Mouse (Mus musculus): ENCODE measurements around the gene Zfp574. TPM values are rescaled to one million over a fixed set of nuclear protein-coding genes. Genes with fewer than 3 reads are reported as not detected.

Gene Zfp574
- total and polyA plus RNA-seq, 2 experiments from 2014 or later: 30.9 to 38.0 TPM

DNA sequence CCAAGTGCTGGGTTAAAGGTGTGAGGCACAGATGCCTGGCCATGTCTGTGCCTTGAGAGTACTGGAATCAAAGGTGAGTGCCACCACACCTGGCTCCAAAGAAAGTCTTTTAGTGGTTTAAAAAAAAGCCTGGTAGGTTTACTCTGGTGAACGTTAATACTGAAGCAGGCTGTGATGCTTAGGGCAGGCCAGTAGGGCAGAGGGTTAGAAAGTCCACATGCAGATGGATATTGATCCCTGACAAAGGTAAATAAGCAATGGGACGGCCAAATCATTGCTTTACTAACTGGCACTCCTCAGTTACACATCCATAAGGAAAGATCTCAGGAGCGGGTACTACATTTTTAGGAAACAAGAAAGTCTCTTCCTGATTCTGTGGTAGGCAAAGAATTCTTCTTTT is 19.8 kb upstream of the Zfp574 start:
- Histone ChIP-seq H3K9ac (replicated peaks; ENCODE audit: low read length, poor library complexity, severe bottlenecking) (no peak overlapping the region), H3K9me3 (ENCODE audit: low read length) (no peaks in the 10 kb centered on the region), H3K4me2 (ENCODE audit: low read depth, low read length, poor library complexity, severe bottlenecking) (no peak overlapping the region), H3K27me3 (ENCODE audit: insufficient read depth, low read length) (no peaks in the 10 kb centered on the region), H3K36me3 (ENCODE audit: insufficient read depth, low read length) (peaks cover 52% of the 10 kb centered on the region), H3K4me3 (ENCODE audit: low read depth, low read length) (no peak overlapping the region), H3K4me1 (ENCODE audit: insufficient read depth, low read length) (no peaks in the 10 kb centered on the region), H3K27ac (ENCODE audit: low read depth, low read length) (no peak overlapping the region)
- no peak for DNase-seq (ENCODE audit: low spot score)
- no peak for TF ChIP-seq CTCF (IDR thresholded peaks at IDR 0.05)
- WGBS: 96% methylated on average over 3 of the region's 3 CpGs
- no peak for ATAC-seq (ENCODE audit: low FRiP score)

DNA sequence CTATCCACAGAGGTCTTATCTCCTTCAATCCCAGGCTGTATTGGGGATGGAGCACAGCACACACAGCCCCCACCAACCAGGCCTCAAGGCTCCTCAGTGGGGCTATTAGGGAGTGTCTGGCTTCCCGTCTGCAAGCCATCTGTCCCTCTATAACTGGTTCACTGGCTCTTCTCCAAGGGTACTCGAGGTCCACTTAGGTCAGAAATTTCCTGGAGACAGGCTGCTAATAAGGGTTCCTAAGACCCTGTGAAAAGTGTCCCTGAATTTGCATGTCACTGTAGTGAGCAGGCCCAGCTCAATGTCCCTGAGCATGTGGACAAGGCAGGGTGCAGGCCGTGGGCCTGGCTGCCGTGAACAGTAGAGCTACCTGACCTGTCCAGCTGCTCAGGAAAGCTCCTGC is 15.4 kb upstream of the Zfp574 start:
- H3K9ac ChIP-seq (replicated peaks; ENCODE audit: low read length, poor library complexity, severe bottlenecking): no peak overlapping the region
- H3K27ac ChIP-seq (ENCODE audit: low read depth, low read length): no peak overlapping the region; the same call in 1 of the 2 replicates
- DNase-seq (ENCODE audit: low spot score) (no peak), ATAC-seq (ENCODE audit: low FRiP score) (no peak)
- 90% methylated on average over 4 of the region's 4 CpGs for WGBS
- H3K4me1 ChIP-seq (ENCODE audit: insufficient read depth, low read length): no peaks in the 10 kb centered on the region
- TF ChIP-seq CTCF (IDR thresholded peaks at IDR 0.05): no peak
- H3K9me3 ChIP-seq (ENCODE audit: low read length): no peaks in the 10 kb centered on the region
- no peak overlapping the region for H3K4me3 ChIP-seq (ENCODE audit: low read depth, low read length)
- H3K27me3 ChIP-seq (ENCODE audit: insufficient read depth, low read length): no peaks in the 10 kb centered on the region
- H3K36me3 ChIP-seq (ENCODE audit: insufficient read depth, low read length): peaks cover 72% of the 10 kb centered on the region
- H3K4me2 ChIP-seq (ENCODE audit: low read depth, low read length, poor library complexity, severe bottlenecking): no peak overlapping the region

DNA sequence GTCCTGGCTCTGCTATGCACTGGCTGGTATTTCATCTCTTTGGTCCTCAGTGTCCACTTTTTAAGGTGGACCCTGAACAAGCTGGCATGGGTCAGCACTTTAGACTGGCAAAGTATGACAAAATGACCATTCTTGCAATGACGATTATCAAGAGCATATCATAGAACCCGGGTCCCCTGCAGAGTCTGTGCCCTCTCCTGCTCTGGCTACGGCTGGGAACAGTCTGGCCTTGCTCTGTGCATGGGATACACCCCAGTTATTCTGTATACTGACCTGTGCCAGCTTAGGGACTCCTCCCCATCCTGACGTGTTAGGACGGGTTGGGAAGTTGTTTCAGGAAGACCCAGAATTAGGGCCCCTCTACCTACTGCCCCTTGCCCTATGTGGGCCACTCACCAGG is 14.5 kb upstream of the Zfp574 start:
- no peaks in the 10 kb centered on the region for H3K27me3 ChIP-seq (ENCODE audit: insufficient read depth, low read length)
- no peak overlapping the region for H3K9ac ChIP-seq (replicated peaks; ENCODE audit: low read length, poor library complexity, severe bottlenecking)
- ATAC-seq (ENCODE audit: low FRiP score) (no peak), DNase-seq (ENCODE audit: low spot score) (no peak)
- H3K4me3 ChIP-seq (ENCODE audit: low read depth, low read length): no peak overlapping the region
- H3K36me3 ChIP-seq (ENCODE audit: insufficient read depth, low read length): peaks cover 74% of the 10 kb centered on the region
- H3K27ac ChIP-seq (ENCODE audit: low read depth, low read length): no peak overlapping the region
- no peaks in the 10 kb centered on the region for H3K9me3 ChIP-seq (ENCODE audit: low read length)
- no peak overlapping the region for H3K4me2 ChIP-seq (ENCODE audit: low read depth, low read length, poor library complexity, severe bottlenecking)
- TF ChIP-seq CTCF (IDR thresholded peaks at IDR 0.05): no peak
- no peaks in the 10 kb centered on the region for H3K4me1 ChIP-seq (ENCODE audit: insufficient read depth, low read length)
- 91% methylated on average over 5 of the region's 5 CpGs for WGBS

DNA sequence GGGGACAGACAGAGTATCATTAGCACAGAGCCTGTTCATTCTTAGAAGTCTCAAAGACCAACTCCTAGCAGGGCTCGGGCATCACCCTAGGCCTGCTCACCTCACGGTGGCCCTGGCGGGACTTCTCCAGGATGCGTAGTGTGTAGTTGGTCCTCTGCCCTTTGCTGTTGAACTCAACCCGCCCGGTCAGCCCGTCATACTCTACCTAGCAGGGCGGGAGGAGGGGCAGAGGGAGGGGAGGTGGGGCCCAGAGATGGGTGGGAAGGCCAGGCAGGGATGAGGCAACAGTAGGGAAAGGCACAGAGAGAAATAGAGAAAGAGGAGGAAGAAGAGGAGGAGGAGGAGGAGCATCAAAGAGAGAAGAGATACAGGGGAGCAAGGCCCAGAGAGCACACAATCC is 14.0 kb upstream of the Zfp574 start:
- peaks cover 79% of the 10 kb centered on the region for H3K36me3 ChIP-seq (ENCODE audit: insufficient read depth, low read length)
- ATAC-seq (ENCODE audit: low FRiP score) (no peak), DNase-seq (ENCODE audit: low spot score) (no peak)
- no peak overlapping the region for H3K27ac ChIP-seq (ENCODE audit: low read depth, low read length)
- no peaks in the 10 kb centered on the region for H3K4me1 ChIP-seq (ENCODE audit: insufficient read depth, low read length)
- no peak for TF ChIP-seq CTCF (IDR thresholded peaks at IDR 0.05)
- WGBS: 93% methylated on average over 8 of the region's 8 CpGs
- no peaks in the 10 kb centered on the region for H3K9me3 ChIP-seq (ENCODE audit: low read length)
- no peak overlapping the region for H3K4me3 ChIP-seq (ENCODE audit: low read depth, low read length)
- no peaks in the 10 kb centered on the region for H3K27me3 ChIP-seq (ENCODE audit: insufficient read depth, low read length)
- no peak overlapping the region for H3K4me2 ChIP-seq (ENCODE audit: low read depth, low read length, poor library complexity, severe bottlenecking)
- H3K9ac ChIP-seq (replicated peaks; ENCODE audit: low read length, poor library complexity, severe bottlenecking): no peak overlapping the region

DNA sequence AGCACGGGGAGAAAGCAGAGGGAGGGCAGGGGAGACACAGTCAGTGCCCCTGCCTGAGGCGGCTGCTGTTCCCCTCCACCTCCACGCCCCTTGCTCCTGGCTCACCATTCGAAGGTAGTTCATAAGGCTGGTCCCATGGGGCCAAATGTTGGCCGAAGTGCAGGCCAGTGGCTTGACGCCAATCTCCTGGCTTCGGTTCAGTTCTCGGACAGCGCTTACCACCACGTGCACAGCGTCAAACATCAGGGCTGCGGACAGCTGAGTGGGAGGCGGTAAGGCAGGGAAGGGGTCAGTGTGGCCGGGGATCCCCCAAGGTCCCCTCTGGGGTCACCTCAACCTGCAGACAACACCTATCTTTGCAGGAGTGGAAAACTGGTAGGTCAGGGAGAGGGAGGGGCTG is 13.5 kb upstream of the Zfp574 start:
- WGBS: 94% methylated on average over 14 of the region's 14 CpGs

DNA sequence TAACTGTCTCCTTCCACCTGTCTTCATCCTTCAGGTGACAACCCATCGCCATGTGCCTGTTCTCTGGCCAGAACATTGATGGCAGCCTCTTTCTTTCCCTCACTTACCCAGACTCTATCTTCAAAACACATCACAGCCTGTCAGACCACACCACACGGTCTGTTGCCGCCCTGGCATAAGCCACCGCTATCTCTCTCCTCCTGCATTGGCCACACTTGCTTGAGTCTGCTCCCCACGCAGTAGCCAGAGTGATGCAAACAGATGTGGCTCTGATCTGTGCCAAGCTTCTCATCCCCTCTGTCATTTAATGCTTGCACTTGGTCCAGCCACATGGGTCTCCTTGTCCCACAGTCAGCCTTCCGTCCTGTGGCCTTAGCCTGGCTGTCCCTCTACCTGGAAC is 9.0 kb upstream of the Zfp574 start:
- Histone ChIP-seq H3K27ac (ENCODE audit: low read depth, low read length) (no peak overlapping the region), H3K4me3 (ENCODE audit: low read depth, low read length) (no peak overlapping the region), H3K36me3 (ENCODE audit: insufficient read depth, low read length) (peaks cover 79% of the 10 kb centered on the region), H3K4me2 (ENCODE audit: low read depth, low read length, poor library complexity, severe bottlenecking) (no peak overlapping the region), H3K27me3 (ENCODE audit: insufficient read depth, low read length) (no peaks in the 10 kb centered on the region), H3K9ac (replicated peaks; ENCODE audit: low read length, poor library complexity, severe bottlenecking) (no peak overlapping the region), H3K9me3 (ENCODE audit: low read length) (no peaks in the 10 kb centered on the region), H3K4me1 (ENCODE audit: insufficient read depth, low read length) (no peaks in the 10 kb centered on the region; the same call in 1 of the 2 replicates)
- no peak for ATAC-seq (ENCODE audit: low FRiP score)
- no peak for DNase-seq (ENCODE audit: low spot score)
- 92% methylated on average over 6 of the region's 6 CpGs for WGBS
- no peak for TF ChIP-seq CTCF (IDR thresholded peaks at IDR 0.05)

More for the DNA sequence above, 13.5 kb upstream of the Zfp574 start:
- ATAC-seq (ENCODE audit: low FRiP score) (no peak), DNase-seq (ENCODE audit: low spot score) (no peak)
- no peak overlapping the region for H3K9ac ChIP-seq (replicated peaks; ENCODE audit: low read length, poor library complexity, severe bottlenecking)
- no peaks in the 10 kb centered on the region for H3K4me1 ChIP-seq (ENCODE audit: insufficient read depth, low read length)
- H3K27me3 ChIP-seq (ENCODE audit: insufficient read depth, low read length): no peaks in the 10 kb centered on the region
- no peaks in the 10 kb centered on the region for H3K9me3 ChIP-seq (ENCODE audit: low read length)
- no peak for TF ChIP-seq CTCF (IDR thresholded peaks at IDR 0.05)
- peaks cover 83% of the 10 kb centered on the region for H3K36me3 ChIP-seq (ENCODE audit: insufficient read depth, low read length)
- H3K4me3 ChIP-seq (ENCODE audit: low read depth, low read length): no peak overlapping the region
- no peak overlapping the region for H3K4me2 ChIP-seq (ENCODE audit: low read depth, low read length, poor library complexity, severe bottlenecking)
- no peak overlapping the region for H3K27ac ChIP-seq (ENCODE audit: low read depth, low read length)

Measured in midbrain, postnatal 0 days (tissue).